Mouse (Mus musculus) cerebellum, postnatal 10 days (tissue): ENCODE measurements around the gene Polr3g.
"Not testable (repeated sequence)": the region's sequence is repeated elsewhere in the genome, so short reads cannot be mapped to it uniquely, and the experiment has no call there.

Experiments used
- DNase-seq, 2 experiments: peaks; one replicate each; pipeline ENCODE4 v3.0.0; 2021; ENCODE audit warnings: mixed read lengths in 2 of 2

Gene Polr3g

DNA sequence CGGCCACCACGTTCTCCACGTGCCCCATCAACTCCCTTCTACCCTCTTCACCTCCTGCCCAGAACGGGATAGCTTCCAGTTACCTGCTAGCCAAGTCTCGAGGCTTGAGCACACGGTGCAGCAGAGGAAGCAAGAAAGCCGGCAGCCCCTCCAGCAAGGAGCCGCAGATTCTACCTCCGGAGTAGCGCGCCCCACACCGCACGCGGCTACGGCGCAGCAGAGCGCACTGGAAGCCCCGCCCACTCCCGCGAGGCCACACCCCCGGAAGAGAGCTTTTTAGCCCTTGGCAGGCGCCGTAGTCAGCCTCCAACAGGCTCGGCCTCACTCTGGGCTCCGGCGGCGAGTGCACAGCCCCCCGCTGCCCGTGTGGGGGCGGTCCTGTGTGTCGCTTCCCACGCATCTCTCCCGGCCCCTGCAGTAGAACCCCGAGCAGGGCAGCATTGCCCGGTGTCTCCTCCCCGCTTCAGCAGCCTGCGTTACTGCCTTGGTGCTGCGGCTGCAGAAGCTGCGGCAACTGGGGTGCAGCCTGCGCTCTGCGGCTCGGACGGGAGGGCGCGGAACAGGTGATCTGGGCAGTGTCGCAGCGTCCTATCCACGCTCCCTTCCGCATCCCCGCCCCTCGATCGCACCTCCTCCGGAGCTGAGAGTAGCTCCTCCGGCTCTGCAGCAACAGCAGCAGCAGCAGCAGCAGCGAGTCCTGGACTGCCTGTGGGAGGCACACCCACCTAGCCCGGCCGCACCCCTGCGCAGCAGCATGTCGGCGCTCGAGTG is at the start of gene Polr3g, which contains the start of gene Mblac2:
Gene Polr3g, minus strand, starts transcription at position 239 of the 771 bp plus-strand sequence.
Gene Mblac2, plus strand, starts transcription at position 567 of the 771 bp plus-strand sequence.
- peak; percentile 99 for DNase-seq

DNA sequence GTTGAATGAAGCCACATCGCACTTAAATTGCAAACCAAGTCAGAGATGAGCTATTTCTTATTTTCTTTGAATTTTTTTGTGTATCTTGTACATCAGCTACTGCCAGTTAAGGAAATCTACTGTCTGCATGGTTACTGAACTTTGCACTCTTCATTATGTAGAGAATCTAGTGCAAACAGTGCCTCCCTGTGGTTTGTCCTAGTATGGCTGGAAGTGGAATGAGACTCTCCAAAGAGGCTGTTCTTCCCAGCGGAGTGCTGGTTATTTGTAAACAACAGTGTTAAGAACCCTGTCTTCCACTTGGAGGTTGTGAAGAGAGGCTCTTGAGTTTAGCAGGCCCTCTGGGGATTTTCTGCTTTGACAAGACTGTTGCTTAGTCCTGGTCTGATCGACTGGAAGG is 49.6 kb upstream of the Polr3g start:
- DNase-seq: peak; percentile 66 to 76

DNA sequence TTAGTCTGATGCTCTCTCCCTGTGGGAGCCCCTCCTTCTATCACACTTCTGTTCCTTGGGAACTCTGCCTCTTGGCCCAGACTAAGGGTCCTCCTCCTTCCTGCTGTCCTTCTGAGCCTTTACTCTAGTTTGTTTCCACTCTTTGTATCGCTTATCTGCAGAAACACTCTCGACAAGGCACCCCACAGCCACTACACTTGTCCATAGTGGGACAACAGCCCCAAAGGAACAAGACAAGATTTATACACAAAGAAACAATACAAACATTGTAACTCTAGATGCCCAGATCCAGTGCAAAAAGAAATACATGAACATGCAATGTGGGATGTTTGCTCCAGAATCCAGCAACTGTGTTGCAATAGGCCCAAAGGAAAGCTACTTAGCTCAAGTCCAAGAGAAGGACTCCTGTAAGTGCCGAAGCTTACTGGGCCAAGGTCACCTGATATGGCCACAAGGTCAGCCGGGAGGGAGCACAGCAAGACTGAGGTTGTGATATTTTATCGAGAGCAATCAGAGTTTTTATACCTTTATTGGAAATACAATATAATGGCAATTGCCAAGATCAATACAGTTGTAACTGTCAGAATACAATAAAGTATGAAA is 46.3 kb upstream of the Polr3g start:
- DNase-seq: no peak

DNA sequence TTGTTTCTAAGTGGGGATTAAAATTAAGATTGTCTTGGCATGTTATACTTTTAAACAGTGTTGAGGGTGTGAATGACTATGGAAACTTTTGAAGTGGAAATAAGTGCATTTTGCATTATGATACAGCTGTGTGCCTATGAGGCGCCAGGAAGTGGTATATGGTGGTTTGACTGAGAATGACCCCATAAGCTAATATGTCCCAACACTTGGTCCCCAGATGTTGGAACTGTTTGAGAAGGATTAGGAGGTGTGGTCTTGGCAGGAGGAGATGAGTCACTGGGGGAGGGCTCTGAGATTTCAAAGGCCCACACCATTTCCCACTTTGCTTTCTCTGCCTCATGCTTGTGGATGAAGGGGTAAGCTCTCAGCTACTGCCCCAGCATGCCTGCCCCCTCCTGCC is 44.5 kb upstream of the Polr3g start:
- no peak for DNase-seq

DNA sequence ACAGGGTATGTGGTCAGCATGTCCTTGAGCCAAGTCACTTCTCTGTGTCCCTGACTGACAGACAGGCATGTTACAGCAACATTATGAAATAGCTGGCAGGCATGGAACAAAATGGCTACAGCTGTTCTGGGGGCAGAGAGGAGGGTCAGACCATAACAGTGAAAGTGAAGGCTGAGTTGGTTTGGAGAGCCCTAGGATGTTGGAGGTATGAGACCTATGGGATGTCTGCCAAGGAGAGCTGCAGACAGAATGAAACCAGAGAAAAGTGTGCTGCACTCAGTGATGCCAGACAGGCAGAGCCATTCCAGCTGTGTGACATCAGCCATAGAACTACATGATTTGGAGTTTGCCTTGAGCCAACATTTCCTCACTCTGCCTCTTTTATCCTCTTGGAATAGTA is 44.1 kb upstream of the Polr3g start:
- no peak for DNase-seq

DNA sequence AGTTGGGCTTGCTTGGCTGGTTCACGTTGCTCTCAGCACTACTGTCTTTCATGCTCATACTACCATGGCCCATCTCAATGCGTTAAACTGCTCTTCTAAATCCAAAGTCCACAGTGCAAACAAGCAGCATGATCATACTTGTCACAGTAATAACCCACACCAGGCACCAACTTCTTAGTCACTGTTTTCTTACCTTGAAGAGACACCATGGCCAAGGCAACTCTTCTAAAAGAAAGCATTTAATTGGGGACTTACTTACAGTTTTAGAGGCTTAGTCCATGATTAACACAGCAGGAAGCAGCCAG is 33.2 kb upstream of the Polr3g start:
- no peak for DNase-seq

DNA sequence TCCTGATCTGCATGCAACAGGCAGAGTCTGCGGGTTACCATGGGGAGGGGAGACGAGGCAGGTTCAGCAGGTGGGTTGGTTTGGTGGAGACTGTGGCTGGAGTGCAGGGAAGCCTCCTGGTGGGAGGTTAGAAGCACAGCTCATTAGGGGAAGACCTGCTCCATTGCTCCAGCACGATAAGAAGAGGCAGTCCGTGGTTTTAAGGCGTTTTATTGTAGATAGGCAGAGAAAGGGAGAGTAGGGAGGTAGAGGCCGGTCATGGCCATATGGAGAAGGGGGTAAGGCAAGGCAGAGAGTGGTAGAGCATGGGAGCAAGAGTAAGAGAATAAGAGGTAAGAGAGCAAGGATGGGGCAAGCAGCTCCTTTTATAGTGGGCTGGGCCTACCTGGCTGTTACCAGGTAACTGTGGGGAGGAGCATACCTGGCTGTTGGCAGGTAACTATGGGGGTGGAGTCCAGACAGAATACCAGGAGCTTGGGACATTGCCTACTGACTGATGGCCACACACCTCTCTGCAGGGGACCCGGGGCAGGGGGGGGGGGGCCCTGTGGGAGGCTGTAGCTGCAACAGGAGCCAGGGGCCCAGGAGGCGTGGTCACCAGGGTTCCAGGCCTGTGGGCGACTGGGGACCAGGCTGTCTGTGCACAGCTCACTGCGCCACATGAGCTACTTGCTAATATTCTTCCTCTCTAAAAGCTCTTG is 32.7 kb upstream of the Polr3g start:
- no peak for DNase-seq

DNA sequence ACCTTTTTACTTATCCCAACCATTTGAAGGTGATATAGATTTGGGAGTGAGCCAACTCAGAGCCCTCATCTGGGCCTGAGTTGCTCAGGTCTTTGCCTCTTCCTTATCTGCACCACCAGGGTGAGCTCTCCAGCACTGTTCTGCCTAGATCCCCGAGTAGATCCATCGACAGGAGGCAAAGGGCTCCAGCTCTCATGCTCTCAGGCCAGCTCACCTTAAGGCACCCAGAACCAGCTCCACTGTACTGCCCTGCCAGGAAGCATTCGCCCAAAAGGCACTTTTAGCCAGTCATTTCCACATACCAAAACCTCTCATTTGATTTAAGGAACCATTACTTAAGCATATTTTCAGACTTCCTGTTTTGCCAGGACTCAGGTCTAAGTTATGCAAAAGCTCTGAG is 30.1 kb upstream of the Polr3g start:
- DNase-seq: no peak

DNA sequence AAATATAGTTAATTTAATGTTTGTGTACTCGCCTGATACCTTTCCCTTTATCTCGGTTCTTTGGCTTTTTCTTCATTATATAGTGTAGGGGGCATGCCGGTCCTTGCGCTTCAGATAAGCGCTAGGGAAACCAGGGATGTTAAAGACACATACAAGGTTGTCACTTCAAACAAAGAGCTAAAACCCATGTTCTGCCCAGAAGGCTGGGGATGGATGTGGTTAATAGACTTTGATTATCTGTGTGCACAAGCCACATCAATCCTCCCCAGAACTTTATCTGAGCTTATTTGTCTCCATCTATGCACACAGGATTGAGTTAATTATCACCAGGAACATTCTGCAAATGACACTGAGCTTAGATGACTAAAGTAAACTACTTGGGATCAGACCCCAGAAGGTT is 25.8 kb upstream of the Polr3g start:
- no peak for DNase-seq

DNA sequence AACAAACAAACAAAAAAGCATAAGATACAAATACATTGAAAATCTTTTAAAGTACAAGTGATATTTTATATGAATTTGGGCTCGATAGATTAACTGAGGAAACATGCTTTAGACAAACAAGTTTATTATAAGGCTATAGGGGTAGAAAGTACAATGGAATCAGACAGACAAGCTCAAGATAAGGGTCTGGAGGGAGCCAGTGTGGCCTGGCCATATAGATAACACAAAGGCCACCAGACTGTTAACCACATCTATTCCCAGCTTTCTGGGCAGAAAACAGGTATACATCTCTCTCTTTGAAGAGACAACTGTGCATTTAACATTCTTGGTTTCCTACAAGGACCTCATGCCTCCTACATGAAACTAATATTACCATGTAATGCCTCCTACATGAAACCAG is 19.5 kb upstream of the Polr3g start:
- no peak for DNase-seq

DNA sequence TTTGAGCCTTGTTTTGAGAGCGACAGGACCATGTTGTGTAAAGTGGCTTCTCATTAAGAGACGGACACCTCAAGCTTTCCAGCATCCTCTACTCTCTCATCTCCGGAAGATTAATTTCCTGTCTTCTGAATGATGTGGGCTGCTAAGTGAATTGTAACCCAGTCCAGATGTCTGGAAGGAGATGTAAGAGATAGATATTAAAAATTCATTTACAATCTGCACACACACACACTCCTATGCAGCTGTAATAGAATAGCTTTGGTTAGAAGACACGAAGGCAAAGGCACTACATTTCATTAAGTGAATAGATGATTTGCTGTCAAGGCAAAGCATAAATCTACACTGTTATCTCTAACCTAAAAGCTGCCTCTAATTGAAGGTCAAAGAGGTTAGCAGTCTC is 18.3 kb upstream of the Polr3g start:
- DNase-seq: no peak

DNA sequence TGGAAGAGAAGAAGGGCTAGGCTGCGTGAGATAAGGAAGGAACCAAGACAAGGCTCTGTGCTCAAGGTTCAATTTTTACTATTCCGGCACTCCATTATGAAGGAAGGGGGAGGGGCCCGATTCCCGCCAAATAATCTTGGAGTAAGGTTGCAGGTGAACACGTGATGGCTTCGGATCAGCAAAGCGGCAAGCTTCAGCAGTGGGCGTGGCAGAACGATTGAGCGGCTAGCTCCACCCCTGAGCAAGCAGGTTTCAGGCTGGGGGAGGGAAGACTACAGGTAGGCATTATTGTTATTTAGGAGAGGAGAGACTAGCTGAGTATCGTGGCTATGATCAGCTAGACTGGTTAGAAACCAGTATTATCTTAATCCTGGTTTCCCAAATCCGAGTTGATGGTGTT is 17.3 kb upstream of the Polr3g start:
- DNase-seq: not testable (repeated sequence)

DNA sequence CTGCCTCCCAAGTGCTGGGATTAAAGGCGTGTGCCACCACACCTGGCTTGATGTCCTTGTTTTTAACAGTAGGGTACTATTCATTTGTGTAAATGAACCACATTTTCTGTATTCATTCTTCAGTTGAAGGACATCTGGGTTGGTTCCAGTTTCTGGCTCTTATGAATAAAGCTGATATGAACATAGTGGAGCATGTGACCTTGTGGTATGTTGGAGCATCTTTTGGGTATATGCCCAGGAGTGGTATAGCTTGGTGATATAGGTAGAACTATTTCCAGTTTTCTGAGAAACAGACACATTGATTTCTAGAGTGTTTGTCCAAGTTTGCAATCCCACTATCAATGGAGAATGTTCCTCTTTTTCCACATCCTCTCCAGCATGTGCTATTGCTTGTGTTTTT is 3.1 kb upstream of the Polr3g start:
- no peak for DNase-seq

DNA sequence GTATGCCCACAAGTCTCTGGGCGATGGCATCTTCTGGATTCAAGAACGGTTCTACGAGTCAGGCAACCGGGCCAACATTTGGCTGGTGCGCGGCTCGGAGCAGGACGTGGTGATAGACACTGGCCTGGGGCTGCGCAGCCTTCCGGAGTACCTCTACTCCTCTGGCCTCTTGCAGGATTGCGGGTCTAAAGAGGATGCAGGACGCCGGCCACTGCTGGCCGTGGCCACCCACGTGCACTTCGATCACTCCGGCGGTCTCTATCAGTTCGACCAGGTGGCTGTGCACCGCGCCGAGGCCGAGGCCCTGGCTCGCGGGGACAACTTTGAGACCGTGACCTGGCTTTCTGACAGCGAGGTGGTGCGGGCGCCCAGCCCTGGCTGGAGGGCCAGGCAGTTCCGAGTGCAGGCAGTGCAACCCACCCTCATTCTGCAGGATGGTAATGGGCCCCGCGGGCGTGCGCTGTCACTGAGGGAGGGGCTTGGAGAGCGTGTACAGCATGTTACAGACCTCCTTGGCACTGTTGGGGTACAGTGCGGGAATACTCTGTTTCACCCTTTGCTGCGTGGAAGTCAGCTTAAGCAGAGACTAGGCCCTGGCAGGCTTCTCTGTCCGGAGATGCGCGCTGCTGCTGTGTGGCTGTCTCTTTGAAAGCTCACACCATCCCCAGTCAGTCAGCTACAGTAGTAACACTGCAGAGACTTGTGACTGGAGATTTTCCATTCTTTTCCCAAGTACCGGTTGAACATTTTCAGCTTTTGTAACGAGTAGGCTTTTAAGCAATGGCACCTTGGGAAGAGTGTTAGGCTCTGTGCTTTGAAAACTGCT is 946 bp upstream of the Polr3g start:
- DNase-seq: peak; percentile 75 to 77

DNA sequence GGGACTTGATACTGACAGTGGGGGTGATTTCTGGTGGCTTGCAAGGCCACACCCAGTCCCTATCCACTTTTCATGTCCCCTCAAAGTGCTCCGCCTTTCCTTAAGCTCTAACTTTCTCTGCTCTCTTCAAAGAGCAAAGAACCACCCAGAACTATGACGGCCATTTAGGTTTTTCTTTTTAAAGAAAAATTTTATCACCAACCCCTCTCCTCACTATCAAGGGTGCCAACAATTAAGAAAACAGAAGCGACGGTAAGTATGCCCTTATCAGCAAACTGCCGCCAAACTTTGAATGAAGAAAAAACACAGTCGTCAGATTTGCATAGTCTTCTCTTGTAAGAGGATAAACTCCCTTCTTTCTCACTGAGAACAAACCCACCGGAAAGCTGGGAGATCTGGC is 547 bp downstream of the Polr3g start:
- no peak for DNase-seq

DNA sequence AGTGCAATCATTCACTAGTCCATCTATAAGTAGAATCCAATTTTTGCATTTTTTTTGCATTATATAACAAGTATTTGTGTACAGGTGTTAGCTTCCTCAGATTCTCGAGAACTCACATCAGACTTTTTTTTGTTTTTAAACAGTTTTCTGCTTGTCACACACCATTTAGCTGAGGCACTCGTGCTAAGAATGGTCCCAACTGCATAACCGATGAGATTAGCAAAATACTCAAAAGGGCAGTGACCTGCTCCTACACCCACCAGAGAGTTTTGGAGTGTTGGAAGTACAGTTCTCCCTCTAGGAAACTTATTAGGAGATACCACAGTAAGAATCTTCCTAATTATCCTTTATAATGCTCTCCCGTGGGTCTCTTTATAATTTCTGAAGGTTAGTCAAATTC is 1.0 kb downstream of the Polr3g start:
- no peak for DNase-seq

DNA sequence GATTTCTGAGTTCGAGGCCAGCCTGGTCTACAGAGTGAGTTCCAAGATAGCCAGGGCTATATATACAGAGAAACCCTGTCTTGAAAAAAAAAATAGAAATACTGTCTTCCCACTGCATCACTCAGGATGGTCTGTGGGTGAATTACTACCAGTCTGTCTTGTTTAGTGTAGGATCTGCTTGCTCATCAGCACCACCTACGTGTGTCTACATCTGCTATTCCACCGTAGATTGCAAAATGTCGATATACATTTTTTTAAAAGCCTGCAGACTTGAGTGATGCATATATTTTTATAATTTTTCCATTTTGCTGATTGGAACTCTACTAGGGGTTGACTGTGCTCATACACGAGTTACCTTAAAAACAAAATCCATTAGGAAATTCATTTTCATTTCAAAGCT is 4.5 kb downstream of the Polr3g start:
- no peak for DNase-seq

DNA sequence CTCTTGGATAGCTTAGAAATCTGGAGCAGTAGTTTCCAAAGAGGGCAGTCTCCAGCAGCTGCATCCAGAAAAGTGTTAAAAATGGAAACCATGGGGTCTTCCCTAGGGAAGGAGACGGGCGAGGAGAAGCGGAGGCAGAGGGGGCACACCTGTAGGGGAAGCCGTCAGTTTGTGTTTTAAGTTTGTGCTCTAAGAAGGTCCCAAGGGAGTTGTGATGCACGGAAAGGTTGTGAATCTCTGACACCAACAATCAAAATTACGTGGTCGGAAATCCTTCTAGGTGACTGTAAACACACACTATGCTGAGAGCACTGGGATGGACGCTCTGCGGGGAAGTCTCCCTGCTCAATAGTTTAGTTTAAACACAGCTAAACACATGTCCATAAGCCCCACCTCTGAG is 7.2 kb downstream of the Polr3g start:
- no peak for DNase-seq

DNA sequence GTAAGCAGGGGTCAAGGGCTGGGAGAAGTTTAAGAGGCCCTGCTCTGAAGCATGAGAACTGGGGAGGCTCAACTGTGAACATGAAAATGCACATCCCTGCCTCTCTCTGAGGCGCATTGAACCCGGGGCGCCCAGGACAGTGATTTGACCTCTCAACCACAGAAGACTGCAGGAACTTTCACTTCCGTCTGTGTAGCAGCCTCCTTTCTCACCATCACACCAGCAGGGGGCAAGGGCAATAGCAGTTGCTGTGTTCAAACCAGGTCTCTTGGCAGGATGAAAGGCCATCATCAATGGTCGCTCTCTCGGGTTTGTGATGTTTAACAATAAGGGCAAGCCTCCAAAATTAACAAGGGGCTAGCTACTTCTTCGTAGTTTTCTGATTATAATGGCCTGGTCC is 7.7 kb downstream of the Polr3g start:
- no peak for DNase-seq

DNA sequence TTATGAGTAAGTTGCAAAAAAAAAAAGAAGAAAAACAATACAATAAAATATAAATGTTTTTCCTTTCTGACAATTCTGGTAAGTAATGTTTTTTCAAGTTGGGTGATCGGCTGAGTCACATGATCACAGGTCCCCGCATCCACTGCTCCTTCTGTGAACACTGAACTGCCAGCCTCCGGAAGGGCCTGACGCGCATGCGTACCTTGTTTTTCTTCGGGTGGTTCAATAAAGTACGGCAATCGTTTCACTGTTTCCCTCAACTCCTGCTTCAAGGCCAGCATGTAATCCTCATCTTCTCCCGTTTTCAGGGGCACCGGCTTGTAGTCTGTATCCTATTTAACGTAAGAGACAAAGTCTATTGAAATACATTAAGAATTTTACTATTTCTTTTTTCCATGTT is 16.4 kb downstream of the Polr3g start:
- DNase-seq: no peak

DNA sequence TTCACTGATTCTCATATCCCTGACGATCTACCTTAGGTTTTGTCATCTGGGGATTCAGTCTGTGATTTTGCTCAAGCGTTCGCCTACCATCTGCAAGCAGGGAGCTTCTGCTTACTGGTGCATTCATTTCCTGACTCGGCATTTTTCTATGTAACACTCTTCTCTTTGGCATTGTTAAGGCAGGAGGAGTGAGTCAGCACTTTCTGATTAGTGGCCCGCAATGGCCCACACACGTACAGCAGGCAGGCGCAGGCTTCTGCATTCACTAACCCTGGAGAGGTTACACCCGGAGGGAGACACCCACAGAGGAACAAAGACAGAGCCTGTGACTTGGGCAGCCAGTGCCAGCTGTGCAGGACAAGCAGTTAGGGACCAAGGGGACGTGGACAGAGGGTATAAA is 19.2 kb downstream of the Polr3g start:
- DNase-seq: peak; percentile 6 to 28

DNA sequence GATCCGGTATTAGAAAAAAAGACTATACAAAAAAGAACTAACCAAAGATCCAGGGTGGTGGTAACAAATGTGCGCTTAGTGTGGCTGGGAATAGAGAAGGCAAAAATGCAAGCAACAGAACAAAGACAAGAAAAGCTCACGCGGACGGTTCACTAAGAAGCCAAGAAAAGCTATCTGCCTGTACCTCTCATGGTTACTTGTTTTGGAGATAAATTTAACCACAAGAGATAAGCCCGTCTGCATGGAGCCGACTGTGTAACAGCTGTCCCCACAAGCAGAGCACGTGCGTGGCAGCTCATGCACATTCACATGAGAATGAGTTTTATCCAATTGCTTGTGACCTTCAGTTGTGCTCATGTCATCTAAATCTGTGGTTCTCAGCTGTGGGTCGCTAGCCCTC is 20.3 kb downstream of the Polr3g start:
- no peak for DNase-seq

DNA sequence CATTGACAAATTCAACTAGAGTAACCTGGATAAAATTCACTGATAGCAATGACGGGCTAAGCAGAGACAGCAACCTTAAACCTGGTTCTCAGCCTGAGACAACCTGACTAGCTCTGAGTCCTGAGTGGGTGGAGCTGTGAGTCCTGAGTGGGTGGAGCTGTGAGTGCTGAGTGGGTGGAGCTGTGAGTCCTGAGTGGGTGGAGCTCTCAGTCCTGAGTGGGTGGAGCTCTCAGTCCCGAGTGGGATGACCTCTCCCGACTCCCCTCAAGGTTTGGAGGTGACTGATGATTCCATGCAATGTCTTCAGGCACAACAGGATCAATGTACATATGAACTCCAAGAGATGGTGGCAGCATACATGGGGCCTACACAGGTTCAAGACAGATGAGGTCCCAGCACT is 21.2 kb downstream of the Polr3g start:
- DNase-seq: no peak
